Mouse (Mus musculus): ENCODE data around the gene 1700020A23Rik. TPM values are rescaled to one million over a fixed set of nuclear protein-coding genes. Genes with fewer than 3 reads are reported as not detected.
"Not testable (repeated sequence)": the region's sequence is repeated elsewhere in the genome, so short reads cannot be mapped to it uniquely, and the experiment has no call there.

Gene 1700020A23Rik
- total RNA-seq (2021): not detected
- long read RNA-seq, experiment 1: 0 reads
- long read RNA-seq, experiment 2: 0 reads

GRCm38 (mm10) chr2:130404939-130405338 lies at the start of gene 1700020A23Rik, which contains the start of gene Gm28372:
Gene 1700020A23Rik, plus strand, starts transcription at chr2:130405259.
Gene Gm28372, plus strand, starts transcription at chr2:130405239.
- no peak for TF ChIP-seq CTCF (IDR thresholded peaks at IDR 0.05)
- Histone ChIP-seq H3K4me3 (no peak within 1 kb of the TSS), H3K27ac (no peak within 1 kb of the TSS)
- intact Hi-C loops (cut with DNase I): no loop called here
- no peak for DNase-seq

GRCm38 (mm10) chr2:130357551-130357950 lies 47.5 kb upstream of the 1700020A23Rik start:
- intact Hi-C loops (cut with DNase I): no loop called here
- TF ChIP-seq CTCF (IDR thresholded peaks at IDR 0.05): no peak
- DNase-seq: no peak
- Histone ChIP-seq H3K27ac (no peak overlapping the region), H3K4me3 (no peak overlapping the region)

GRCm38 (mm10) chr2:130358852-130359251 lies 46.2 kb upstream of the 1700020A23Rik start:
- no peak for DNase-seq
- TF ChIP-seq CTCF (IDR thresholded peaks at IDR 0.05): no peak
- intact Hi-C loops (cut with DNase I): no loop called here
- H3K4me3 ChIP-seq: no peak overlapping the region
- H3K27ac ChIP-seq: no peak overlapping the region

GRCm38 (mm10) chr2:130362511-130363026 lies 42.5 kb upstream of the 1700020A23Rik start:
- Histone ChIP-seq H3K4me3 (no peak overlapping the region), H3K27ac (no peak overlapping the region)
- DNase-seq: peak; percentile 35
- intact Hi-C loops (cut with DNase I): loop anchor here (5.0 kb wide), 1 partner anchor 70 kb away; no protein-coding TSS in a partner anchor
- peak; percentile 60 for TF ChIP-seq CTCF (IDR thresholded peaks at IDR 0.05)

- DNase-seq: no peak
- H3K27ac ChIP-seq: no peak overlapping the region
- TF ChIP-seq CTCF (IDR thresholded peaks at IDR 0.05): no peak
- intact Hi-C loops (cut with DNase I): no loop called here
- H3K4me3 ChIP-seq: peak overlapping the region; percentile 31
Observed at GRCm38 (mm10) chr2:130365211-130366094, 39.6 kb upstream of the 1700020A23Rik start.

GRCm38 (mm10) chr2:130367386-130367785 lies 37.7 kb upstream of the 1700020A23Rik start:
- TF ChIP-seq CTCF (IDR thresholded peaks at IDR 0.05): no peak
- intact Hi-C loops (cut with DNase I): no loop called here
- no peak overlapping the region for H3K27ac ChIP-seq
- no peak for DNase-seq
- H3K4me3 ChIP-seq: no peak overlapping the region

- H3K4me3 ChIP-seq; intact Hi-C loops (cut with DNase I); H3K27ac ChIP-seq; DNase-seq: not testable (repeated sequence)
Observed at GRCm38 (mm10) chr2:130373026-130373425, 32.0 kb upstream of the 1700020A23Rik start.

- DNase-seq: no peak
Observed at GRCm38 (mm10) chr2:130374951-130375350, 30.1 kb upstream of the 1700020A23Rik start.

GRCm38 (mm10) chr2:130383205-130383604 lies 21.9 kb upstream of the 1700020A23Rik start:
- Histone ChIP-seq H3K4me3 (no peak overlapping the region), H3K27ac (no peak overlapping the region)
- TF ChIP-seq CTCF (IDR thresholded peaks at IDR 0.05): no peak
- intact Hi-C loops (cut with DNase I): no loop called here
- no peak for DNase-seq

More at GRCm38 (mm10) chr2:130374951-130375350, 30.1 kb upstream of the 1700020A23Rik start:
- Histone ChIP-seq H3K27ac (no peak overlapping the region), H3K4me3 (no peak overlapping the region)
- no peak for TF ChIP-seq CTCF (IDR thresholded peaks at IDR 0.05)
- intact Hi-C loops (cut with DNase I): no loop called here

GRCm38 (mm10) chr2:130383895-130384294 lies 21.2 kb upstream of the 1700020A23Rik start:
- no peak for DNase-seq
- Histone ChIP-seq H3K27ac (no peak overlapping the region), H3K4me3 (no peak overlapping the region)
- TF ChIP-seq CTCF (IDR thresholded peaks at IDR 0.05): no peak
- intact Hi-C loops (cut with DNase I): no loop called here

- no peak for DNase-seq
- intact Hi-C loops (cut with DNase I): no loop called here
- Histone ChIP-seq H3K4me3 (no peak overlapping the region), H3K27ac (no peak overlapping the region)
- TF ChIP-seq CTCF (IDR thresholded peaks at IDR 0.05): no peak
Observed at GRCm38 (mm10) chr2:130386212-130386611, 18.8 kb upstream of the 1700020A23Rik start.

GRCm38 (mm10) chr2:130388796-130389195 lies 16.3 kb upstream of the 1700020A23Rik start:
- no peak for DNase-seq
- intact Hi-C loops (cut with DNase I): no loop called here
- peak; percentile 43 for TF ChIP-seq CTCF (IDR thresholded peaks at IDR 0.05)
- Histone ChIP-seq H3K27ac (no peak overlapping the region), H3K4me3 (no peak overlapping the region)

- Histone ChIP-seq H3K27ac (no peak overlapping the region), H3K4me3 (no peak overlapping the region)
- TF ChIP-seq CTCF (IDR thresholded peaks at IDR 0.05): no peak
- intact Hi-C loops (cut with DNase I): no loop called here
- no peak for DNase-seq
Observed at GRCm38 (mm10) chr2:130390993-130391625, 13.9 kb upstream of the 1700020A23Rik start.
